Mouse (Mus musculus) cerebellum, adult 18-20 months (tissue): ENCODE results near the gene Tgm5.
"Not testable (repeated sequence)": the region's sequence is repeated elsewhere in the genome, so short reads cannot be mapped to it uniquely, and the experiment has no call there.

ENCODE experiments used
- DNase-seq, 2 experiments: peaks; one replicate each; pipeline ENCODE4 v3.0.0; 2021

Gene Tgm5

DNA sequence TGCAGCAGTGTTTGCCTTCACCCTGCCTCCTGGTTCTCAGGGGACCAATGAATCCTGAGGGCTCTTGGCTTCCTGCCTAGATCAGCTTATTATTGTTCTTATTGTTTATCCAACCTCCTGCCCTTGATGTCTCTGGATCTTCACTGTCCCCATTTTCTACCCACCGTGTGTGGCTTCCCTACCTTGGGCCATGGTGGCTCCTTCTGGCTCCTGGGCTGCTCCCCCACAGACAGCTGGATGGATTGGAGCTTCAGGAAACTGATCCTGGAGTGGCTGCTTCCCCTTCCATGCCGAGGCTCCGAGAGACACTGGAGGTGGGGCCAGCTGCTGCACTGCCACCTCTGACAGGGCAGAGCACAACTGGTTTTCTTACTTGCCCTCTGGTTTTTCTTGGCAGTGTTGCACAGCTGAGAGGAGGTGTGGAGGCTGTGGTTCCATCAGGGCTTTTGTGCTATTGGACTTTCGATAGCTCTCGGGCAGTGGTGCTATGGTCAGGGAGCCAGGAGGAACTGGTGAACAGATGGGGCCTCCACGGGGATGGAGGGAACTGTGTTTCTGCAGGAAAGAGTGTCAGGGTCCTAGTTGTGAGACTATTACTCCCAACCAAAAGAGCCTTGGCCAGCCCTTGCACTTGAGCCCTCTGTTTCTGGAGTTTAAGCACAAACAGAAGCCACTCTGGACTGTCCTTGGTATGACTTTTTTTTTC lies at the start of gene Tgm5:
Gene Tgm5, minus strand, starts transcription at position 362 of the 706 bp plus-strand sequence.
- DNase-seq = peak; percentile 66 to 73

DNA sequence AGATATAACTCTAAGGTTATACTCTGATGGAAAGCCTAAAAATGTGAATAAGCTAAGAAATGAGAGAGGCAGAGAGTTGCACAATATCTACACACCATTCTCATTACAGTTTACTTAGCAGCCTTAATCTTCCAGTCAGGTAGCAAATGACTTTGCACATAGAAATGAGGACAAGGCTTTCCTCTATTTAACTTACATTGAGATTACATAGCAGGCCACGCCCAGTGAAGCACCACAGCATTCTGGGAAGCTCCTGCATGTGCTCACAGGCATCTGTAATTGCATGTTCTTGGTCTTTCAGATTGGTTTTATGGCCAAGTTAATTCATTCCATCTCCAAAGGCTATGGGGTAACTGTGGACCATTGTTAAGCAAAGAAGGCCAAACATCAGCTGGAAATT lies 47.2 kb upstream of the Tgm5 start:
- no peak for DNase-seq

DNA sequence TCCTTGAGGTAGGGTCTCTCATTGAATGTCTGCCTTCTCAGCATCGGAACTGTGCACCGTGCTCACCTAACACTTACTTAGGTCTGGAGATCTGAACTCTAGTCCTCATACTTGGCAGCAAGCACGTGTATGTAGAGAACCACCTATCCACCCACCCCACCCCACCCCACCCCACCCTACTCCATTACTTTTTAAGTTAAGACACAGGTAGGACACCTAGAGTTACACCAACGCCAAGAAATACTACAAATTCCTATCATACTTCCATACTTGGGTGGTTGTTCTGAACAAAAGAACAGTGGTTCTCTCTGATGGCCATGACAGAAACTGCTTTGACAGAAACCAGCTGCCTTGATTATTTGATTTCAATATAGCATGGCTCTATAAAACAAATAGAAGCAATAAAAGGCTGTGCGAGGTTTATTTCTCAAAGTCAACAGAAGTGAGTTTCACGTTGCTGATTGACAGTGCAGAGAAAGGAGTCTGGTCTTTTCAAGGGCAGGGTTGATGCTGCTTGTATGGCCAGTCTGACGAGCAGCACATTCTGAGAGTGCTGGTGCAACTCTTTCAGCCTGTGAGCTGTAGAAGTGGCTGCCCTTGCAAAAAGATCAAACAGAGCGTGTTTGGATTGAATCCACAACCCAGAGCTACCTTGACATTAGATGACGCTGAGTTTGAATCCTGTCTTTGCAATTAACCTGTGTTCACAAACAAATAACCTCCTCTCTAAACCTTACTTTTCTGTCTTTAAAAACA lies 43.4 kb upstream of the Tgm5 start:
- no peak for DNase-seq

DNA sequence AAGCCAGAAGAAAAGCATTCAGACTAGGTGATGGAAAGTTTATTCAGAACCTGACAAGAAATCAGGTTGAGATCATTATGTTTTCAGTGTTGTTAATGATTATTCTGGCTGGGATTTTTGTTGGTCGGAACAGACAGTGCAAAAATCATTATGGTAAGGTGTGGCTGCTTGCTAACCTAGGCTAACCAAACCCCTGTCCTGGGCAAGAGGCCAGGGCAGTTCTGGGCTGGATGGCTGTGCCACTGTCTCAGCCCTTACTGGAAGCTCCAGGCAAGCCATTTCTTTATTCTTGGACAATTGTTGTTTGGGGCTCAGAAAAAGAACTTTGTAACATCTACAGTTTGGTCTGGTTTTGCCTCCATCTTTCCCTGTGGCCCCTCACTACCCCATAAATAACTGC lies 41.9 kb upstream of the Tgm5 start:
- DNase-seq = no peak

DNA sequence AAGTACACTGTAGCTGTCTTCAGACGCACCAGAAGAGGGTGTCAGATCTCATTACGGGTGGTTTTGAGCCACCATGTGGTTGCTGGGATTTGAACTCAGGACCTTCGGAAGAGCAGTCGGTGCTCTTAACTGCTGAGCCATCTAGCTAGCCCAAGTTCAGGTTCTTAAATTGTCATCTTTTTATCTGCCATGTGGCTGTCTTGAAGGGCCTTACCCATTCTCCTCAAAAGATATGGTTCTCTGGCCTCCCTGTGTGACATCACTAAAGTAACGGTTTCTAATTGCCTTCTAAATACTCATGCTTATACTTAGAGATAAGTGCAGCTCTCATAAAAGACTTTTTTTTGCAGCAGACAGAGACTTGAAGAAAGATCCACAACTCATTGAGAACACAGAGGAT lies 40.7 kb upstream of the Tgm5 start:
- DNase-seq = not testable (repeated sequence)

DNA sequence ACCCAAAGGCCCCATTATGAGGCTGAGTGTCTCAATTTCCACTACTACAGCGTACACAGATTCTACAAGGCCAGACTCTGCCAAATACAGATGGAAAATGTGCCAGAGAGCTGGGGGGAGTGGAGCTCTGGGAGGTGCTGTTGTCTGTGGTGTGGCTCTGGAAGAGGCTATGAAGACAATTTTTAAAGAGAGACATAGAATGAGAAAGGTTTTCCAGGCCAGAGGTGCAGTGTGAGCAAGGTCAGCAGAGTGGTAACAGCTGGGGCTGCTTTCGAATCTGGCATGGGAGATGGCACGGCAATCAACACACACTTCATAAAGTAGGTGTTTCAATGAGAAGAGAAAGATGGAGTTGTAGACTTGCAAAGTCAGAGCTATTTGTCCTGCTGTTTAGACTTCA lies 33.6 kb upstream of the Tgm5 start:
- DNase-seq = no peak

DNA sequence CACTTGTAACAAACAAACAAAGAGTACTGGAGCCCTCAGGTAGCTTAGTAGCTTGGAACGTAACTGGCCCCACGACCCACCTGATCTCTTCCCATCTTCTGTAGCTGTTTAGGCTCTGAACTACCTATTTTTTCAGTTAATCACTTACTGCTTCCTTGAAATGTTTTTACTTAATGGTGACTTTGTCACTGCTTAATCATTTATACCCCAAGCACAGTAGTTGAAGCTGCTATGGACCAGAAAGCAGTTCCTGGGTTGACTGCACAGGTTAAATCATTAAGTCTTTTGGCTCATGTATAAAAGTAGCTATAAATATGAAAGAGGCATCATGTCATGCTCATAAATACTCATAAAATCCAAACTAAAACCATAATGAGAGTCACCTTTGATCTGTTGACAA lies 29.8 kb upstream of the Tgm5 start:
- DNase-seq = no peak

DNA sequence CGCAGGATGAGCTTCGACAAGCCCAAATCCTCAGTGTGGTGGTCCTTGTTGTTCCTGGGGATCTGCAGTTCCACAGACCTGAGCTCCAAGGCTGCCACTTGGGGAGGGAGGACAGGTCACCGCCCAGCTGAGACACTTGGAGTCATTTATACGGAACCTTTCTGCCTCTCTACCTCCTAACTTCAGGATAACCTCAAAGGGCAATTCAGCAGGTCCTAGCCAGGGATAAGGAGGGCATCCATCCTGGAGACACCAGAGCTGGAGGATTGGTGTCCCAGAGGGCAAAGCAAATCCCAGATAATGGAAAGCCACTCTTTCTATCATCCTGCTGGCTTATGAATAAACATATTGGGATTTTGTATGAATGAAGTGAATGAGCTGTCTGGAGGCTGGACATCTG lies 24.1 kb upstream of the Tgm5 start, which contains the start of gene Tgm7:
Gene Tgm7, minus strand, starts transcription at position 101 of the 400 bp plus-strand sequence.
- no peak for DNase-seq

DNA sequence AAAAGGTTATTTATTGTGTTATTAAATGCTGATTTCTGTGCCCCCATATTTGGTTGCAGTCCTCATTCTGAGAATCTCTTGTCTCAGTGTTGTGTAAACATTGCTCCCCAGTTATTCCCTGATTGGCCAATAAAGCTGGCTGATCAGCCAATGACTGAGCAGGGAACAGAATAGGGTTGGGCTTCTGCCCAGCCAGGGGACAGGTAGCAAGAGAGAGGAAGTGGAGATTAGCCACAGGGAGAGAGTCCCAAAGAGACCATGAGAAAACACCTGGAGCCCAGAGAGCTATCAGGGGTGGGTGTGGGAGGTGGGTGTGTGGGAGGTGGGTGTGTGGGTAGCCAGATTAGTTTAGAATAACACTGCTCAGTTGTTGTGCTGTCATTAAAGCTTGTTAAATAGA lies 20.3 kb upstream of the Tgm5 start:
- no peak for DNase-seq

DNA sequence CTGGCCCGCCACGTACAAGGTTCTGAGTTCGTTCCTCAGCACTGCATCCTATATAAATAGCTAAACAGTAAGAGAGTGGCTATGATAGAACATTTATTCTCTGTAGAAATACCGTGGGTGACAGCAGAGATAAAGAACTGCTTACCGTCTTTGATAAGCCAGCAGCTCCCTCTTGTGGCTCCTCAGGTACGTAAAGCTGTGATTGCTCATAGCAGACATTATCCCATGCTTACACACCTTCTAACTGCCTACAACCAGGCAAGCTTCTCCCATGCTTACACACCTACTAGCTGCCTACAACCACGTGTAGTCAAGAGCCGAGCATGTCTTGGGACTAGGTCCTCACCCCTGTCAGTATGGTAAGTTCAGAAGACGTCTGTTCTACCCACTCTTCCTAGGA lies 16.4 kb upstream of the Tgm5 start:
- DNase-seq = peak; percentile 83 to 86

DNA sequence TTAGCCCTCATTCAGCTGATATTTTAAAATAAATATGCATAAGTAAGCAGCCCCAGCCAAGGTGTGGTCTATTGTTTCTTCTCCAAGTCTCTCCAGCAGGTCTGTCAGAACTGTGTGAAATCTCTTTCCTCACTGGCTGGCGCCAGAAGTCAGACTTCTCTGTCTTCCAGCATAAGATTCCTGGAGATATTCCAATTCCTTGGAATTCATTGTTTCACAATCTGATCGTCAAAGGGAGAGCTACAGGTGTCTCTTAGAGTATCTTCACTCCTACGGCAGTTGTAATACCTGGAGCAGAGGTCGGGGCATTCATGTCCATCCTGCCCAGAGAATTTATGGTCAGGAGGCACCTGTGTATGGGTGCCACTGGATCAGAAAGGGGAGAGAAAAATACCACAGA lies 4.1 kb upstream of the Tgm5 start:
- DNase-seq = no peak

DNA sequence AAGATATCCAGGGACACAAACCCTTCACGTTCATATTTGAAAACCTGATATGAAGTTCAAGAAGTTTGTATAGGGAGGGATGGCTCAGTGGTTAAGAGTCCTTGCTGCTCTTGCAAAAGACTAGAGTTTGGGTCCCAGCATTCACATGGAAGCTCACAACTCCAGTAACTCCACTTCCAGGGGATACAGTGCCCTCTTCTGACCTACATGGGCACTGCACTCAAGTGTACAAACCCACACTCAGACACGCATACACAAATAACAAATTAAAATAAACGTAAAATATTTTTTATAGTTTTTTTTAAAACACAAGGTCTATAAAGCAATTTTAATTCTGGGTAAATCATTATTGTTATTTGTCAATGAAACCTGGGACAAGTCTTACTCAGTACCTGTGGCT lies 2.9 kb upstream of the Tgm5 start:
- no peak for DNase-seq

DNA sequence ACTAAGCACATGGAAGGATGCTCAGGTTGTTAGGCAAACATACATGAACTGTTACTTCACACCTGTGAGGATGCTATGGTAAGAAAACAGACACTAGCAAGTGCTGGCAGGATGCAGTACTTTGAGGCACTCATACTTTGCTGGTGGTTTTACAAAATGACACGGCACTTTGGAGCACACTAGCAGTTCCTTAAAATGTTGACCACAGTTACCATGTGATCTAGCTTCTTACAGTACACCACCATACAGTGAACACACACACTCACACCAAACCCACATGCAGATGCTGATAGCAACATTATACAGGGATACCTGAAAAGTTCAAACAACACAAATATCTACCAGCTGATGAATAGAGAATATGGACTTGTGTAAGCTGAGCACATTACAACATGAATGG lies 3.0 kb downstream of the Tgm5 start:
- DNase-seq = no peak

DNA sequence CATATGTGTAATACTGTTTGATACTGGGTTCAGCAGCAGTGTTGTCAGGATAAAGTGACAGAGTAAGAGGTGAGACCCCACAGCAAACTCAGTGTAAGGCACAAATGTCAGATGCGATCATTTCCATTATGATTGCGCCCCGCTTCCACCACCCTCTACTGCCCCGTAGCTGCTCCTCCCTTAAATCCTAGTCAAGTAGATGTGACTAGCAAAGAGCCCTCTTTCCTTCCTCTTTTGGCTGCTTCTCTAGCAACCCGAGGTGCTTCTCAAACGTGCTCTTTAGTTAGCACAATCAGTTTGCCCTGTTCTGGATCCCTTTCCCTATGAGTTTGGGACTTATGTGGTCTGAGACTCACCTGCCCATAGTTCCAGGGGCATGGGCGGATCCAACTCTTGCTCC lies 10.9 kb downstream of the Tgm5 start:
- no peak for DNase-seq

DNA sequence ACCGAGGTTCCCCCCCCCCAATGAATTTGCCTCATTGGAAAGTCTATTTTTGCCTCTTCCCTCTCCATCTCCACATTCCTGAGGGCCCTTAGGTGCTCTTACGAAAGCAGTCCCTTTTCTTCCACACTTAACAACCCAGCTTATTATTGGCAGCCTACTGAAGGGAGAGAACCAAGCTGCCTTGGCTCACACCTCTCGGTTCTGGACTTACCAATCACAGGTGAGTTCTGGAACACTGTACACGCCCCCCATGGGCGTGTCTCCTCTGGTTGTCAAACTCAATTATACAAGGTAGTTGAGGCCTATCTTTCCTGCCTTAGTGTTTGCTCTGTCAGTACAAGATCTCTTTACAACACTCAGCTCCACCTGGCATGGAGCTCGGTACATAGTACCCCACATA lies 13.8 kb downstream of the Tgm5 start:
- DNase-seq = no peak

DNA sequence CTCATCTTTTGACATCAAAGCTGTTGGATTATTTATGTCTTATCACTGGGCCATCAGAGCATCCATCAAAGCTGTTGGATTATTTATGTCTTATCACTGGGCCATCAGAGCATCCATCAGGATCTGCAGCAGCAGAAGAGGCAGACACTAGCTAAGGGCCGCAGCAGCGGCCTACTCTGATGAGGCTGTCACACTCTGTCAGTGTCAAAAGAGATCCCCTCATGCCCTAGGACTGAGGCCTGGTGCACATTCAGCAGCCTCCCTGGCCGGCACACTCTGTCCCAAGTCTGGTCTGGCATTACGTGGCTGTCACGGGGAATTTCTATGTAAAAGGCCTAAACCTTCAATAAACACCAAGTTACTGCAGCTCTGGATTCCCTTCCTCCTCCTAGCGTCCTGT lies 16.1 kb downstream of the Tgm5 start:
- DNase-seq = no peak

DNA sequence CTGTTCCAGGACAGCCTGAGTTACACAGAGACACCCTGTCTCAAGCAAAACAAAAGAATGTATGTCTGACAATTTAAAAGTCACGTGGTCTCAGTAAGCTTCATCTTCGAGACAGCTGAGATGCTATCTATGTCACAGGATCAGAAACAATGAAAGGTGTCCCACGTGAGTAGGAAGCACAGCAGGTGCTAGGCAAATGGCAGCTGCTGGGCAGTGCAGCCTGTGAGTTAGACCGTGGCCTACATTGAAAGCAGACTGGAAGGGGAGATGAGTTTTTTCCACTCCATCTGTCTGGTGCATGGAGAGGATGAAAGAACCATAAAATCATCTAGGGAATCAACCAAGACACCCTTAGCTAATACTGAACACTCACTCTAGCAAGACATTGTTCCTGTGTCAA lies 18.5 kb downstream of the Tgm5 start:
- no peak for DNase-seq

DNA sequence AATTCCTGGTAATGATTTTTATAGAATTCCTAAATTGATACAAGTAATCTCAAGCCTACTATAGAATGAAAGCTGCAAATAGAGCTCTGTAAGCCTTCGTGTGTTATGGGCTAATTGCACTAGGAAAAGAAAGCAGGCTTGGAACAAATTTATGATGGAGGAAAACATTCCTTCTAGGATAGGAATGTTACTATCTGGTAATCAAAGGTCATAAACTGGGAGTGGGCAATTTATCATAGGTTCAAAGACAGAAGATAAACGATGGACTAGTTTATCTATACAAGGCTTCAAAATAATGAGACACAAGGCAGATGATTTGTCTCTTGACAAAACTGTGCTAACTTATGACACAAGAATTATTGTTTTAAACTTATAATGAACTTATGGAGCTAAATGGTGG lies 24.3 kb downstream of the Tgm5 start:
- no peak for DNase-seq

DNA sequence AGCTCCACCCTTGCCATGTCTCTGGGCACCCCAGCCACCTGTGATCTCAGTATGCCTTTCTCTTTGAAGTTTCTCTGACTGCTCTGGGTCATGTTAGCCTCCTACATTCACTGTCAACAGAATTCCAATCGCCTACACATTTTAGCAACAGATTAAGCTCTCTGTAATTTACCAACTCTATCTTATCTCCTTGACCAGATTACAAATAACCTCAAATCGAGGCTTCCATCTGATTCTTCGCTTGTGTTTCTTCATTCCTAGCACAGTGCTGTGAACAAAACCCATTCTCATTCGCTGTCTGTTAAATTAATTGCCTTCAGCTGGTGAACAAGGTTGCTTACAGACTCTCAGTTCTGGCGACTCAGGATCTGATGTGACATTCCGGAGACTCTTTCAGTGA lies 27.6 kb downstream of the Tgm5 start:
- no peak for DNase-seq

DNA sequence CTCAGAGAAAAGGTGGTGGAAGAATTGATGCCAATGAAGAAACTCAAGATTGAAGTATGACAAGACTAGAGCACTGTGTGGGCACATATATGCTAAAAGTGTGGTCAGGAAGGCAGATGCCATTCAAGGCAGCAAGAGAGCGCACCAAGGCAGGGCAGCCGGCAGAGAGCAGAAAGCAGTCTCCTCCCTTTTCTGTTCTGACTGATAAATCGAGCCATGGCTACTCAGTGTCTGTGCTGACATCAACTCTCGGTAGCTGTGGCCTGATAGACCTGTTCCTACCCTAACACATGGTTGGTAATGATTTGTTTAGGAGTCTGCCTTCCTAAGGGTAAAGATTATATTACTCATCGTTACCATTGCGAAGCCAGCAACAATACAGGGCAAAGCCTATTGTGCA lies 29.7 kb downstream of the Tgm5 start:
- no peak for DNase-seq

DNA sequence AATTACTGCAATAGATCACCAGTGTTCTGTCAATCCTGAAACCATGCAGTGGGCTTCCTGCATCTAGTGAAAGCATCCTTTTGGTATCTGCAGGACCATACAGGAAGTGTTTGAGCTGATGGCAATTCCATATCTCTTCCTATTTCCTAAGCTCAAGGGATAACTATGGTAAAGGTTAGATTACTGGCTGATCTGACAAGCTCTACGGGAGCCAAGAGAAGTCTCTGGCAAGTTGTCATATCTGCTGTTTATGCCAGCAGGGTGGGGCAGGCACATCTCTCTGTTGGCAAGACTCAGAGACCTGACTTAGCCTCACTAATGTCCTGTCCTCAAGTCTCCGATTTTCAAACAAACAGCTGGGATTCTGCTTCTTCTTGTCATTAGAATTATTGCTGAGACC lies 31.6 kb downstream of the Tgm5 start:
- DNase-seq = peak; percentile 25 to 44

DNA sequence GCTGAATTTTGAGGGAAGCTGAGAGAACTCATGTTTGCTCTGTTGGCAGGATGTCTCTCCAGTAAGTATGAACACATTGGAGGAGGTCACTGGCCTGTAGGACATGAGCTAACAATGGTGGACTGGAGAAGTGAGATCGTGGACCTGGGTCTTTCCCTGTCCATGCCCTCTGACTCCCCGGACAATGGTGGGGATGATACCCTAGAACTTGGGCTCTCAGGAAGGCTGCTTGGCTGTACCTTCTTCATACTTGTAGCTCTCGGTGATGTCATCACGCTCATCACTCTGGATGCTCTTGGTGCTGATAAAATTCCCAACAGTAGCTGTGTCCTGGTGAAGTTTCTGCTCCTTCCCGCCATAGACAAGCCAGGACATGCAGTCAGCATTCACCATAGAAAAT lies 33.5 kb downstream of the Tgm5 start:
- DNase-seq = no peak

DNA sequence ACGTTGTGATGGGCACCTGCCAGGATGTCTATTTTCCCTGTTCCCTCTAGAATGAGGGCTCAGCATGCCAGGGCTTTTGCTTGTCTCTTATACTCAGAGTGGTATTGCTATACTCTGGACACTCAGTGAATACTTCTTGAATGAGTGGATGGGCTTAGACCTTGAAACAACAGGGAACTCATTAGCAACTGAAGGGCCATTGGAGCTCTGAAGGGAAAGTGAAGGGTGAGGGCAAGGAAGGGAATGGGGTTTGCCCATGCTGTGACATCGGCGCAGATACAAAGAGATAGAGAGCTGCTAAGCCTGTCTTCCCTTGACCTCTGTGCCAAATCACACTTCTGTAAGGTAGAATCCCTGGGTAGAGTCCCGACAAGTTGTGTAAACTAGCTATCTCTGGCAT lies 40.0 kb downstream of the Tgm5 start:
- no peak for DNase-seq

DNA sequence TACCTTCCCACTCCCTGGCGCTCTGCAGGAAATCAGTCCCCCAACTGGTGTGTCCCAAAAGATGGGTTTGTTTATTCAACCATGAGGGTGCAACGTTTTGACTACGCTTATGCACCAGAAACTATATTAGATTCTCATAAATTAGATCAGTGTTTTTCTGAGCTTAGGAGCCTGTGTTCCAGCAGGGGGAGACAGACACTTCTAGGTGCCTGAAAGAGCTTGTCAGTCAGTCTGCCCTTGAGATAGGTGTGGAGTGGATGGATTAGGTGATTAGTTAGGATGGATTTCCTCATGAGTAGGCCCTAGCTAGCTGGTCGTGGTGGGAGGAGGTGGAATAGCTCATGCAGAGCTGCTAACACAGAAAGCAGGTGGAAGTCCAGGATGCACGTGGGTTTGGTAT lies 44.5 kb downstream of the Tgm5 start:
- DNase-seq = peak; percentile 61 to 68

DNA sequence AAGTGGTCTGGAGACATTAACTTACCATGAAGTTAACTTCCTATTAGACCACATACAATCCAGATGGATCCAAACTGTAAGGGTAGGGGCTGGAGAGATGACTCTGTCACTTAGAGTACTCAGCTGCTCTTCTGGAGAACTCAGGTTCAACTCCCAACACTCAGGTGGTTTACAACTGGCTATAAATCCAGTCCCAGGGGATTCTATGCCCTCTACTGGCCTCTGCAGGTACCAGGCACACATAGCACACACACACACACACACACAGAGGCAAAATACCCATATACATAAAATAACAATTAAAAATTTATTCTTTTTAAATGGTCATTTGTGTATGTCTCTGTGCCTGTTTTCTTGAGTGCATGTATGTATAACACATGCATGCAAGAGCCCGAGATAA lies 46.3 kb downstream of the Tgm5 start:
- no peak for DNase-seq
